Mouse (Mus musculus): ENCODE data around the gene AC140267.1. TPM values are rescaled to one million over a fixed set of nuclear protein-coding genes. Genes with fewer than 3 reads are reported as not detected.

AC140267.1 gene
- polyA plus RNA-seq, 1 experiment from 2014 or later: not detected

DNA sequence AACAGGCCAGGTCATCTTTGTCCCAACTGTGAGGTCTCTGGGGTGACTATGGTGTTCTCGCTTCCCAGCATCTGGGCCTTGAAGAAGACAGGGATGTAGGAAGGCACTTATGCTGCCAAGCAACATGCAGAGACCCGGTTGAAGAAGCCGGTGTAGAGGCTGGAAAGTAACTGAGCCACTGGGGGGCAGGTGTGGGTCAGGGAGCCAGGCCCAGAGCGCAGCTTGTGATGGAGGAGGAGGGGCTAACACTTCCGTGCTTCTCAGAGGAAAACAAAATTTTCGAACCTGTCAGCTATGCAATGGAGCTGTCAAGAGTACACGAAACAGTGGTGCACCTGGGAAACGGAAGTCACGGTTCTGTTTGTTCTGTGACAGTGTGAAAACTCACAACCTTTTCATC is 41.5 kb downstream of the AC140267.1 start:
- no peak for ATAC-seq (ENCODE audit: extremely low read depth, insufficient number of reproducible peaks, low FRiP score, low TSS enrichment)
- Histone ChIP-seq H3K4me3 (no peak overlapping the region), H3K9me3 (no peaks in the 10 kb centered on the region), H3K36me3 (no peaks in the 10 kb centered on the region), H3K4me2 (no peak overlapping the region), H3K9ac (no peak overlapping the region), H3K27me3 (replicated peaks) (peaks cover 76% of the 10 kb centered on the region), H3K27ac (replicated peaks) (no peak overlapping the region), H3K4me1 (no peaks in the 10 kb centered on the region)
- 38% methylated on average over 9 of the region's 9 CpGs for WGBS

DNA sequence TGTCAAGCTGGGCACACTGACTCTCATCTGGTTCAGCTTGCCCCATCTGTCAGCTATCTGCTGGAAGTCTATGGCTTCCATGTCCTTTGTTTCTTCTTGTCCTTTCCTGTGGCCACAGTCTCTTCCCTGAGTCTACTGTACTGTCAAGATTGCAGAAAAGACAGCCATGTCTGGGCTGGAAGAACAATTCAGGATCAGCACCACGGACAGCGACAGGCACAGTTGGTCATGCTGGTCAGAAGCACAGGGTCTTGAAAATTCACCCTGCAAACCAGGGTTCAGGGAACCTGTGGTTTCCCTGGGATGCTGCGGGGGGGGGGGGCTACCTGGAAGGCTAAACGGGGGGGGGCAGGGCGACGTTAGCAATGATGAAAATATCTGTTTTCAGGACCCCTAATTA is 42.0 kb downstream of the AC140267.1 start:
- H3K36me3 ChIP-seq: no peaks in the 10 kb centered on the region
- H3K4me3 ChIP-seq: no peak overlapping the region
- H3K9me3 ChIP-seq: no peaks in the 10 kb centered on the region
- no peak overlapping the region for H3K4me2 ChIP-seq
- no peak for ATAC-seq (ENCODE audit: extremely low read depth, insufficient number of reproducible peaks, low FRiP score, low TSS enrichment)
- no peak overlapping the region for H3K9ac ChIP-seq
- WGBS: 2% methylated on average over 6 of the region's 6 CpGs
- H3K27ac ChIP-seq (replicated peaks): no peak overlapping the region
- peaks cover 77% of the 10 kb centered on the region for H3K27me3 ChIP-seq (replicated peaks)
- no peaks in the 10 kb centered on the region for H3K4me1 ChIP-seq

DNA sequence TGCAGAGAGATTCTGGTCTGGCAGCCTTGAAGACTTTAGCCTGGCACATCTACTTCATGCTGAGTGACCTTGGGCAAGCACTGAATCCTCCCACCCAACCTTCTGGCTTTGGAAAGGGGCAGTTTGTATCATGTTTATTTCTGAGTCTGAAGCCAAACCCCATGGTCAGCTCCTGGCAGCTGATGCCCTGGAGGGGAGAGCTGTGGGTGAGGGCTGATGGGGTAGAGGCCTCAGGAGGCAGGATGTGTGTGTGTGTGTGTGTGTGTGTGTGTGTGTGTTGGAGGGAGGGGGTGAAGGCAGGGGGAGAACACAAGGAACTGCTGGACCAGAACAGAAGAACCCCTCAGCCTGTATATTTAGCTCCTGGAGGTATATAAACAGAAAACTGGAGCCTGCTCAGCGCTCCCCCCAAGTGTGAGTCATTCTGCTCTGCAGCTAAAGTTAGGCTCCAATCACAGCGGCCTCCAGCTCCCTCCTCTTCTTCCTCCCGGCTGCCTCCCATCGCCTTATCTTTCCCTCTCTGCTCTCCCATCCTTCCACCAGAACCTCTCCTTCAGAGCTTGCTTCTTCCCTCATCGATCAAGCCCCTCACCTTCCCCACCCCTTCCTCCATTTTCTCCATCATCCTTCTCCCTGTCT is 42.6 kb downstream of the AC140267.1 start:
- Histone ChIP-seq H3K27ac (replicated peaks) (no peak overlapping the region), H3K9ac (no peak overlapping the region), H3K36me3 (no peaks in the 10 kb centered on the region), H3K27me3 (replicated peaks) (peaks cover 79% of the 10 kb centered on the region), H3K4me1 (no peaks in the 10 kb centered on the region), H3K4me2 (no peak overlapping the region), H3K4me3 (no peak overlapping the region), H3K9me3 (no peaks in the 10 kb centered on the region)
- 44% methylated on average over 5 of the region's 5 CpGs for WGBS
- ATAC-seq (ENCODE audit: extremely low read depth, insufficient number of reproducible peaks, low FRiP score, low TSS enrichment): no peak

DNA sequence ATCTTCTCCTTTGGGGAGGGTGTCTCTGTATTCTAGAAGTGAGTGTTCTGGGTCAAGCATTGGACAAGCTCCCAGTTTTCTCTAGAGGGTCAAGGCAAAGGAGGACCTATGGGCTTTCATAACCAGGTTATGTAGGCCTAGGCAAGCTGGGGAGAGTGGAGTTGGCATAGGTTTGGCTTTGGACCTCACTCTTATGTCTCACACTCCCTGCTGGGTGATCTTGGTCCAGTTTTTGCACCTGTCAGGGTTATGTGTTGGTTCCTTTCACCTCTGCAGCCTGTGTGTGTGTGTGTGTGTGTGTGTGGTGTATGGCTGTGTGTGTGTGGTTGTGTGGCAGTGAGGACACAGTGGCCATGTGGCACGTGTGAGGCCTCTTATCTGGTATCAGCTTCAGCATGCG is 43.4 kb downstream of the AC140267.1 start:
- Histone ChIP-seq H3K9me3 (no peaks in the 10 kb centered on the region), H3K9ac (no peak overlapping the region), H3K4me1 (no peaks in the 10 kb centered on the region), H3K4me2 (no peak overlapping the region), H3K27me3 (replicated peaks) (peaks cover 79% of the 10 kb centered on the region), H3K27ac (replicated peaks) (no peak overlapping the region), H3K4me3 (no peak overlapping the region), H3K36me3 (no peaks in the 10 kb centered on the region)
- ATAC-seq (ENCODE audit: extremely low read depth, insufficient number of reproducible peaks, low FRiP score, low TSS enrichment): no peak
- 58% methylated on average over 2 of the region's 2 CpGs for WGBS

DNA sequence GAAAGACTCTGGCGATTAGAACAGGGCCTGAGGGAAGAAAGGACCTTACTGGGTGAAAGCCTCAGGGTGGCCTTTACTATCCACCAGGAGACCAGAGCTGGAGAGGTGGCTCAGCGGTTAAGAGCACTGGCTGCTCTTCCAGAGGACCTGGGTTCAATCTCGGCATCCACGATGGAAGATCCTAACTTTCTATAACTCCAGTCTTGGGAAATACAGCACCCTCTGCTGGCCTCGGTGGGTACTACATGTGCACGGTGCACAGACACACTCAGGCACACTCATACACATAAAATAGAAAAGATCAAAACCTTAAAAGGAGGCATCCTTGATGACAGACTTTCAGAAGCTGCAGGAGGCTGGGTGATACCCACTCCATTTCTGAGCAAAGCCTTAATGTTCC is 45.0 kb downstream of the AC140267.1 start:
- H3K27ac ChIP-seq (replicated peaks): no peak overlapping the region
- no peaks in the 10 kb centered on the region for H3K36me3 ChIP-seq
- no peak for ATAC-seq (ENCODE audit: extremely low read depth, insufficient number of reproducible peaks, low FRiP score, low TSS enrichment)
- no peak overlapping the region for H3K4me2 ChIP-seq
- 20% methylated on average over 6 of the region's 6 CpGs for WGBS
- no peak overlapping the region for H3K9ac ChIP-seq
- no peak overlapping the region for H3K4me3 ChIP-seq
- no peaks in the 10 kb centered on the region for H3K4me1 ChIP-seq
- peaks cover 80% of the 10 kb centered on the region for H3K27me3 ChIP-seq (replicated peaks)
- no peaks in the 10 kb centered on the region for H3K9me3 ChIP-seq

Other genes starting within 250 kb of the AC140267.1 start
- gene Pdgfb, start 220.9 kb upstream of the AC140267.1 start, polyA plus RNA-seq (2015; fragmentation: Nextera tagmentation; extraction: Ambion mirVana): 2.2 and 2.6 TPM in 2 replicates
- gene Syngr1, start 144.5 kb upstream of the AC140267.1 start, polyA plus RNA-seq (2015; fragmentation: Nextera tagmentation; extraction: Ambion mirVana): 27.3 and 30.7 TPM in 2 replicates
- 603 and 677 TPM in 2 replicates for gene Rpl3, start 144.0 kb upstream of the AC140267.1 start, polyA plus RNA-seq (2015; fragmentation: Nextera tagmentation; extraction: Ambion mirVana)
- gene Tab1, start 102.7 kb upstream of the AC140267.1 start, polyA plus RNA-seq (2015; fragmentation: Nextera tagmentation; extraction: Ambion mirVana): 29.4 and 31.1 TPM in 2 replicates
- 1.2 and 1.3 TPM in 2 replicates for gene Mgat3, start 62.1 kb upstream of the AC140267.1 start, polyA plus RNA-seq (2015; fragmentation: Nextera tagmentation; extraction: Ambion mirVana)
- gene Mief1, start 1.8 kb upstream of the AC140267.1 start, polyA plus RNA-seq (2015; fragmentation: Nextera tagmentation; extraction: Ambion mirVana): 25.5 and 25.9 TPM in 2 replicates
- gene Atf4, start 19.3 kb downstream of the AC140267.1 start, polyA plus RNA-seq (2015; fragmentation: Nextera tagmentation; extraction: Ambion mirVana): 74.9 and 83.4 TPM in 2 replicates
- gene Rps19bp1, start 28.5 kb downstream of the AC140267.1 start, polyA plus RNA-seq (2015; fragmentation: Nextera tagmentation; extraction: Ambion mirVana): 39.0 and 39.7 TPM in 2 replicates
- gene Cacna1i, start 51.4 kb downstream of the AC140267.1 start, polyA plus RNA-seq (2015; fragmentation: Nextera tagmentation; extraction: Ambion mirVana): not detected in 2 replicates